16 mouse cellular contexts compared by ENCODE assay signal in genomic region chr6:82790864-82791263, GRCm38 (mm10).
"Had no signal": no experiment of that assay in that cellular context is flagged by ENCODE, and none has a peak within 500 bp of the region (broad histone marks: within the 10 kb centered on the region; RNA-seq: fewer than 3 reads in every experiment).

No protein-coding gene starts in this region.

- DNase-seq: lung, adult 18-20 months; lung, embryonic 14.5 days; lung, postnatal 10 days; lung, postnatal 4 days; retina, postnatal 1 day; right cerebral cortex, adult 18-20 months; right cerebral cortex, postnatal 25 days; right cerebral cortex, postnatal 4 days; thymus, adult 18-20 months; thymus, postnatal 14 days; thymus, postnatal 36 days had no signal

- H3K9ac ChIP-seq: lung, embryonic 14.5 days; midbrain, embryonic 12.5 days; midbrain, embryonic 15.5 days; neural tube, embryonic 12.5 days; stomach, embryonic 15.5 days had no signal

- H3K36me3 ChIP-seq: midbrain, embryonic 10.5 days; midbrain, embryonic 12.5 days; midbrain, embryonic 15.5 days; neural tube, embryonic 12.5 days; stomach, embryonic 15.5 days had no signal

- ATAC-seq: midbrain, embryonic 15.5 days had no signal

- H3K27me3 ChIP-seq: midbrain, embryonic 12.5 days; midbrain, embryonic 15.5 days; neural tube, embryonic 12.5 days; stomach, embryonic 15.5 days had no signal

- H3K4me2 ChIP-seq: lung, embryonic 14.5 days; midbrain, embryonic 12.5 days; midbrain, embryonic 15.5 days; neural tube, embryonic 12.5 days; stomach, embryonic 15.5 days had no signal

- H3K9me3 ChIP-seq: midbrain, embryonic 10.5 days; midbrain, embryonic 12.5 days; midbrain, embryonic 15.5 days; neural tube, embryonic 12.5 days; stomach, embryonic 15.5 days had no signal

- H3K27ac ChIP-seq: midbrain, embryonic 10.5 days; midbrain, embryonic 12.5 days; midbrain, embryonic 15.5 days; neural tube, embryonic 12.5 days; stomach, embryonic 15.5 days had no signal

- H3K4me3 ChIP-seq: midbrain, embryonic 10.5 days; midbrain, embryonic 12.5 days; midbrain, embryonic 15.5 days; neural tube, embryonic 12.5 days; stomach, embryonic 15.5 days had no signal

- H3K4me1 ChIP-seq: midbrain, embryonic 10.5 days; midbrain, embryonic 12.5 days; midbrain, embryonic 15.5 days; neural tube, embryonic 12.5 days; stomach, embryonic 15.5 days had no signal
